Comparison of ENCODE assay signal across 1 mouse cellular context in genomic region chr14:122057941-122058346, GRCm38 (mm10).
TF ChIP-seq lines count a peak whose summit lies in the region.

No protein-coding gene starts in this region.

TF ChIP-seq in CH12.LX, 34 proteins besides CTCF, POLR2A, EP300 and RAD21 (continued from another document):
- no peak for TF ChIP-seq ZMIZ1 (IDR thresholded peaks at IDR 0.05; ENCODE audit: low read depth, low read length)
- TF ChIP-seq SIN3A (IDR thresholded peaks at IDR 0.05; ENCODE audit: low read length) = peak; percentile 68
- 0 out of 2 replicates have a peak, but pooled peaks have one; percentile 2 for TF ChIP-seq SMC3 (IDR thresholded peaks at IDR 0.05; ENCODE audit: low read depth, low read length)
- peak; percentile 82 for TF ChIP-seq BHLHE40 (IDR thresholded peaks at IDR 0.05; ENCODE audit: low read depth, low read length)
